ENCODE assay signal across 8 mouse cellular contexts in genomic region chr16:50732082-50733006, GRCm38 (mm10).
DNase-seq lines count a peak whose midpoint lies in the region; ATAC-seq and TF ChIP-seq lines count a peak whose summit lies in the region.

No protein-coding gene starts in this region.

- no peak for TF ChIP-seq CTCF in E14TG2a.4 (conservative IDR thresholded peaks at IDR 0.05; ENCODE audit: low read length)

- peaks cover 22% of the 10 kb centered on the region for H3K4me1 ChIP-seq in E14TG2a.4 (replicated peaks; ENCODE audit: low read depth, low read length)
- peaks cover 16% of the 10 kb centered on the region for H3K4me1 ChIP-seq in forebrain, embryonic 13.5 days
- peaks cover 16% of the 10 kb centered on the region for H3K4me1 ChIP-seq in neural tube, embryonic 15.5 days

- intact Hi-C loops in heart, postnatal 10 days (cut with DNase I): loop anchor here (10.0 kb wide), 1 partner anchor 968 kb away; no protein-coding TSS in a partner anchor

- no peak overlapping the region for H3K27ac ChIP-seq in forebrain, embryonic 13.5 days
- H3K27ac ChIP-seq in neural tube, embryonic 15.5 days (replicated peaks): no peak overlapping the region; the same call in 1 of the 2 replicates

- DNase-seq in heart, postnatal 10 days: peak; percentile 94
- peak; percentile 89 for DNase-seq in layer of hippocampus, adult 11-12 months (ENCODE audit: low spot score)
- peak; percentile 92 to 93 for DNase-seq in lung, adult 18-20 months
- peak; percentile 90 for DNase-seq in testis, postnatal 14 days (ENCODE audit: low spot score)

- H3K9me3 ChIP-seq in E14TG2a.4 (ENCODE audit: low read length): no peaks in the 10 kb centered on the region; the same call in 1 of the 2 replicates
- H3K9me3 ChIP-seq in forebrain, embryonic 13.5 days (replicated peaks): no peaks in the 10 kb centered on the region
- no peaks in the 10 kb centered on the region for H3K9me3 ChIP-seq in neural tube, embryonic 15.5 days (replicated peaks)

- H3K4me2 ChIP-seq in forebrain, embryonic 13.5 days: peak overlapping the region; percentile 88
- H3K4me2 ChIP-seq in neural tube, embryonic 15.5 days: peak overlapping the region; percentile 97

- H3K27me3 ChIP-seq in E14TG2a.4 (ENCODE audit: insufficient read depth, low read length): peaks cover 6% of the 10 kb centered on the region
- 0 out of 2 replicates have a peak, but pooled peaks cover 3% of the 10 kb centered on the region for H3K27me3 ChIP-seq in forebrain, embryonic 13.5 days
- peaks cover 3% of the 10 kb centered on the region; the same call in 1 of the 2 replicates for H3K27me3 ChIP-seq in neural tube, embryonic 15.5 days (replicated peaks)

- peak; percentile 90 for ATAC-seq in cerebellum, adult (ENCODE audit: insufficient number of reproducible peaks, low FRiP score, low TSS enrichment)
- ATAC-seq in forebrain, embryonic 13.5 days: peak; percentile 96
- peak; percentile 96 for ATAC-seq in neural tube, embryonic 15.5 days (ENCODE audit: low FRiP score)

- peak overlapping the region; percentile 87 for H3K4me3 ChIP-seq in E14TG2a.4 (replicated peaks; ENCODE audit: low read length)
- H3K4me3 ChIP-seq in forebrain, embryonic 13.5 days: peak overlapping the region; percentile 75
- H3K4me3 ChIP-seq in neural tube, embryonic 15.5 days (replicated peaks): peak overlapping the region; percentile 77

- under 1% methylated on average over 58 of the region's 58 CpGs for WGBS in forebrain, embryonic 13.5 days
- under 1% methylated on average over 58 of the region's 58 CpGs for WGBS in neural tube, embryonic 15.5 days

- no peaks in the 10 kb centered on the region for H3K36me3 ChIP-seq in E14TG2a.4 (ENCODE audit: insufficient read depth, low read length)
- 0 out of 2 replicates have a peak, but pooled peaks cover 5% of the 10 kb centered on the region for H3K36me3 ChIP-seq in forebrain, embryonic 13.5 days (ENCODE audit: poor library complexity, severe bottlenecking)
- no peaks in the 10 kb centered on the region for H3K36me3 ChIP-seq in neural tube, embryonic 15.5 days

- H3K9ac ChIP-seq in forebrain, embryonic 13.5 days: peak overlapping the region; percentile 67
- H3K9ac ChIP-seq in neural tube, embryonic 15.5 days (replicated peaks): peak overlapping the region; percentile 59
